Mouse (Mus musculus): ENCODE measurements at regions not wholly inside any gene's neighbourhood (a gene's known extent, or its start where the extent isn't known, plus 50 kb on each side); places are given as distances from the start of the nearest gene placed in this dataset.

DNA sequence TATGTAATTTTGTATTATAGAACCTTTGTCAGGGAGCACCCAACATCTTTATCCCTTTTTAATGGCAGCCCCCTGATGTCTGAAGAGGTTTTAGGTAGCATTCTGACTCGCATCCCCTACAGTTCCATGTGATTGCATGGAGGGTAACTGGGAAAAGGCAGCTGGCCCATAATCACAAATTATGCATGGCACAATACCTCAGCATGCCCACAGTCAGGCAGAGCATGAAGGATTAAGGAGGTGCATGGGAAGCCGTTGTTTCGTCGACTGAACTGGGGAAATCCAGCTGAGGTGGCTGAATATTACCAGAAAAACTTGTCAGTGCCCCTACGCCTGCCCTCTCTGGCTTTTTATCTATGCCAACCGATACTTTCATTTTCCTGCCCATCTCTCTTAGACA, 272.8 kb upstream of the Nbea start:
- TF ChIP-seq ZNF384 (IDR thresholded peaks at IDR 0.05; ENCODE audit: low read depth, low read length) (no peak), HCFC1 (IDR thresholded peaks at IDR 0.05; ENCODE audit: borderline replicate concordance, insufficient read depth, low read length) (no peak)

All from ES-E14 (cell line).